Mouse (Mus musculus): ENCODE measurements around the gene Stil.

DNA sequence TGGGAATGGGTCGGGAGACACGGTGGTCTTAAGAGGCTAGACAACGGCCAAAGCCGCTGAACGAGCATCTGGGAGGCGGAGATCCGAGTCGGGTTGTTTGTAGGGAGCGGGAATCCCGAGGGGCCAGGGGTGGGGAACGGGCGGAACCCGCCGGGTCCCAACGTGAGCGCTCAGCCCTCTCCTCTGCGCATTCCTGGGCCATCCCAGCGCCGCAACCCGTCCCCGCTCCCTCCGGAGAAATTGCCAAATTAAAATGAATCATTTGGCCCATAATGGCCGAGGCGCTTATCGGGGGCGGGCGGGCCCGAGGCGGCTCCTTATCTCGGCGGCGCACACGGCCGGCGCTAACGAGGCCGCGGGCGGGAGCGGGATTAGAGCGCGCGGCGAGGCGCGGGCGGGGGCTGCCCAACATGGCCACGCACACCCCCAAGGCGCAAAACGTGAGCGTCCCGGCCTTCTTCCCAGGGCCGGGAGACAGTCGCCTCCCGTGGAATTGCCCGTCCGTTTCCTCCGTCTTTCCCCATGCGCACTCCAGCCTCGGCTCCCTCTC is 56.5 kb downstream of the Stil start, which contains the start of gene Tal1:
- TF ChIP-seq CTCF (IDR thresholded peaks at IDR 0.05; ENCODE audit: control insufficient read depth, insufficient read depth, low read length) (no peak), POLR2A (IDR thresholded peaks at IDR 0.05; ENCODE audit: borderline replicate concordance, control insufficient read depth, low read depth, low read length) (peak; percentile 89)

Measured in bone marrow, adult 2 months (tissue).